Mouse (Mus musculus): ENCODE measurements around the gene Zfp592. TPM values are rescaled to one million over a fixed set of nuclear protein-coding genes. Genes with fewer than 3 reads are reported as not detected.

Gene Zfp592
- total and polyA plus RNA-seq, 3 experiments, result 11.0 to 17.1 (median 16.1) TPM

DNA sequence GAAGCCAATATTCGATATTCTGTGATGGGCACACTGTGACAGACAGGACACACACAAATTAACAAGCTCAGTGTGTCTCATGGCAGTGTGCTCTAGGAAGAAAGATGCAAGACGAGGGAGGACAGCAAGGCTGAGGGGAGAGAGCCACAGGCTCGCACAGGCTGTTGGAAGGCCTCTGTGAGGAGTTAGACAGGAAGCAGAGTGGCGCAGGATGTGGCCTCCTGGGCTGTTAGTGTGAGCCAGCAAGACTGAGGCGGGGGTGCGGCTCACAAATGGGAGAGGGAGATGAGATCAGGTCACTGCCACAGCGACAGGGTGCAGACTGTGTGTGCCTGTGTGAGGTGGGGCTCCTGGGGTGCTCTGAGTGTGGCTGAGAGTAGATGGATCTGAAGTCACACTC is 81.8 kb downstream of the Zfp592 start:
- peak overlapping the region; percentile 23; the same call in 1 of the 2 replicates for H3K27ac ChIP-seq

DNA sequence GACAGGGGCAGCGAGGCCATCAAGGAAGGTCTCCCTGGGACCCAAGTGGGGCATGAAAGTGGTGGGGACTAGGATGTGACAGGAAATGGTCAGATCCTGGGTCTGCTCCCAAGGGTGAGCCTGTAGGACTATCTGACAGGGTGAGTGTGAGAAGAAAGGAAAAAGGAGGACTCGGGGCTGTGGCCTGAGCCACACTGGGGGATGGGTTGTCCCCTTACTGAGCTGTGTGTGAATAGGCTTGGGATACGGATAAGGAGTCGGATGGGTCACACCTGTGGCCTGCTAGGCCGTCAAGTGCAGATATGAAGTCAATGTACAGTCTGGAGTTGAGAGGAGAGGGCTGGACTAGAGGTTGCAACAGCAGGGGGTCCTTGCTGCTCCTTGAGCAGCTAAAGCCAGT is 82.3 kb downstream of the Zfp592 start:
- intact Hi-C loops (cut with DNase I), result no loop called here
- WGBS, result 75% methylated on average over 5 of the region's 5 CpGs
- no peak overlapping the region for H3K9ac ChIP-seq (ENCODE audit: low read depth, low read length)

More for the DNA sequence above, 81.8 kb downstream of the Zfp592 start:
- Histone ChIP-seq H3K9ac (ENCODE audit: low read depth, low read length) (no peak overlapping the region), H3K4me1 (ENCODE audit: control insufficient read depth, insufficient read depth, low read length) (peaks cover 15% of the 10 kb centered on the region), H3K27me3 (ENCODE audit: control insufficient read depth, insufficient read depth, low read length) (no peaks in the 10 kb centered on the region), H3K4me3 (no peak overlapping the region), H3K36me3 (ENCODE audit: control insufficient read depth, insufficient read depth, low read length) (peaks cover 5% of the 10 kb centered on the region; the same call in 1 of the 2 replicates), H3K79me2 (replicated peaks; ENCODE audit: control insufficient read depth, insufficient read depth, low read length) (no peaks in the 10 kb centered on the region)
- 21% methylated on average over 7 of the region's 7 CpGs for WGBS
- TF ChIP-seq EP300 (IDR thresholded peaks at IDR 0.05; ENCODE audit: insufficient read depth, low read depth, low read length) (no peak), CTCF (IDR thresholded peaks at IDR 0.05) (no peak), POLR2A (IDR thresholded peaks at IDR 0.05; ENCODE audit: insufficient read depth, low read depth, low read length) (no peak)
- DNase-seq, result no peak
- intact Hi-C loops (cut with DNase I), result no loop called here

GRCm38 (mm10) chr7:81077009-81077408 is 83.5 kb downstream of the Zfp592 start:
- DNase-seq, result peak; percentile 61 to 81
- TF ChIP-seq CTCF (IDR thresholded peaks at IDR 0.05) (no peak), POLR2A (IDR thresholded peaks at IDR 0.05; ENCODE audit: insufficient read depth, low read depth, low read length) (0 out of 2 replicates have a peak, but pooled peaks have one; percentile 30), EP300 (IDR thresholded peaks at IDR 0.05; ENCODE audit: insufficient read depth, low read depth, low read length) (peak; percentile 83)
- 46% methylated on average over 6 of the region's 6 CpGs for WGBS
- Histone ChIP-seq H3K4me1 (ENCODE audit: control insufficient read depth, insufficient read depth, low read length) (peaks cover 19% of the 10 kb centered on the region), H3K27me3 (ENCODE audit: control insufficient read depth, insufficient read depth, low read length) (no peaks in the 10 kb centered on the region), H3K27ac (peak overlapping the region; percentile 79), H3K79me2 (replicated peaks; ENCODE audit: control insufficient read depth, insufficient read depth, low read length) (no peaks in the 10 kb centered on the region), H3K36me3 (ENCODE audit: control insufficient read depth, insufficient read depth, low read length) (peaks cover 5% of the 10 kb centered on the region; the same call in 1 of the 2 replicates), H3K9ac (ENCODE audit: low read depth, low read length) (peak overlapping the region; percentile 4; the same call in 1 of the 2 replicates), H3K4me3 (no peak overlapping the region)
- intact Hi-C loops (cut with DNase I), result no loop called here

More for the DNA sequence above, 82.3 kb downstream of the Zfp592 start:
- Histone ChIP-seq H3K79me2 (replicated peaks; ENCODE audit: control insufficient read depth, insufficient read depth, low read length) (no peaks in the 10 kb centered on the region), H3K27ac (peak overlapping the region; percentile 79), H3K36me3 (ENCODE audit: control insufficient read depth, insufficient read depth, low read length) (peaks cover 5% of the 10 kb centered on the region; the same call in 1 of the 2 replicates), H3K27me3 (ENCODE audit: control insufficient read depth, insufficient read depth, low read length) (no peaks in the 10 kb centered on the region), H3K4me3 (no peak overlapping the region), H3K4me1 (ENCODE audit: control insufficient read depth, insufficient read depth, low read length) (peaks cover 18% of the 10 kb centered on the region)
- TF ChIP-seq EP300 (IDR thresholded peaks at IDR 0.05; ENCODE audit: insufficient read depth, low read depth, low read length) (no peak), CTCF (IDR thresholded peaks at IDR 0.05) (no peak), POLR2A (IDR thresholded peaks at IDR 0.05; ENCODE audit: insufficient read depth, low read depth, low read length) (no peak)
- no peak for DNase-seq

DNA sequence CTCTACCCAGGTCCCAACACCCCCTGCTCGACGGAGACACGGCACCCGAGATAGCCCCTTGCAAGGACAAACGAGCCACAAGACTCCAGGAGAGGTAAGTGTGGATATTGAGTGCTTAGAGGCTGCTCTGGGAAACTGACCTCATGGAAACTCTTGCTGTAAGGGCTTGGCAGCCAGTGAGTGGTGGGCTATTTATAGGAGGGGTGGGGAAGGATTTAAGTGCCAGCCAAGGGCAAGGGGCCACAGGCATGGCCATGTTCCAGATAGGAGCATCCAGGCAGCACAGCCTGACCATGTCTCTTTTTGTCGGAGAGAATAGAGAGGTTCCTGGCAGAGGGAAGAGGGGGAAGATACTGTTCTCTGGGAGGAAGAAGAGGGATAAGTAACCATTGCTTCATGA is 85.3 kb downstream of the Zfp592 start:
- TF ChIP-seq EP300 (IDR thresholded peaks at IDR 0.05; ENCODE audit: insufficient read depth, low read depth, low read length), result peak; percentile 56; the same call in 1 of the 2 replicates
- no peak; the same call in 1 of the 2 replicates for TF ChIP-seq POLR2A (IDR thresholded peaks at IDR 0.05; ENCODE audit: insufficient read depth, low read depth, low read length)
- Histone ChIP-seq H3K4me3 (no peak overlapping the region), H3K9ac (ENCODE audit: low read depth, low read length) (no peak overlapping the region), H3K36me3 (ENCODE audit: control insufficient read depth, insufficient read depth, low read length) (peaks cover 5% of the 10 kb centered on the region; the same call in 1 of the 2 replicates), H3K27ac (peak overlapping the region; percentile 79), H3K27me3 (ENCODE audit: control insufficient read depth, insufficient read depth, low read length) (no peaks in the 10 kb centered on the region), H3K79me2 (replicated peaks; ENCODE audit: control insufficient read depth, insufficient read depth, low read length) (no peaks in the 10 kb centered on the region), H3K4me1 (ENCODE audit: control insufficient read depth, insufficient read depth, low read length) (peaks cover 15% of the 10 kb centered on the region)
- peak; percentile 54 to 70 for DNase-seq
- intact Hi-C loops (cut with DNase I), result no loop called here
- 22% methylated on average over 6 of the region's 6 CpGs for WGBS

DNA sequence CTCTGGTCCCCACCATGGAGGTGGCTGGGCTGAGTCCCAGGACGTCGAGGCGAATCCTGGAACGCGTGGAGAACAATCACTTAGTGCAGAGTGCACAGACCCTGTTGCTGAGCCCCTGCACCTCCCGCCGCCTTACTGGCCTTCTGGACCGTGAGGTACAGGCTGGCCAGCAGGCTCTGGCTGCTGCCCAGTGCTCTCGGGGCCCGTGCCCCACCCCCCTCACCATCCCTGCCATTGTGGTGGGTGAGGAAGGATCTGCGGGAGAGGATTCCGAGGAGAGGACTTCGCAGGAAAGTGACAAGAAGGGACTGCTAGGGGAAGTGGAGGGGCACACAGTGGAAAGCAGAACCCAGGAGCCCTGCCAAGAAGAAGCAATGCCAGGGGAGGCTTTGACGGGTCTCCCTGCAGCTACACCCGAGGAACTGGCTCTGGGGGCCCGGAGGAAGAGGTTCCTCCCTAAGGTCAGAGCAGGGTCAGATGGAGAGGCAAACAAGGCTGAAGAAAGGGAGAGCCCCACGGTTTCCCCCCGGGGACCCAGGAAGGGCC is 100.0 kb downstream of the Zfp592 start:
- H3K27me3 ChIP-seq (ENCODE audit: control insufficient read depth, insufficient read depth, low read length), result no peaks in the 10 kb centered on the region
- H3K4me3 ChIP-seq, result no peak overlapping the region
- TF ChIP-seq CTCF (IDR thresholded peaks at IDR 0.05) (no peak), POLR2A (IDR thresholded peaks at IDR 0.05; ENCODE audit: insufficient read depth, low read depth, low read length) (no peak), EP300 (IDR thresholded peaks at IDR 0.05; ENCODE audit: insufficient read depth, low read depth, low read length) (no peak)
- 41% methylated on average over 18 of the region's 18 CpGs for WGBS
- no peaks in the 10 kb centered on the region for H3K36me3 ChIP-seq (ENCODE audit: control insufficient read depth, insufficient read depth, low read length)
- H3K4me1 ChIP-seq (ENCODE audit: control insufficient read depth, insufficient read depth, low read length), result no peaks in the 10 kb centered on the region
- no peaks in the 10 kb centered on the region for H3K79me2 ChIP-seq (replicated peaks; ENCODE audit: control insufficient read depth, insufficient read depth, low read length)
- no peak overlapping the region for H3K9ac ChIP-seq (ENCODE audit: low read depth, low read length)
- no peak for DNase-seq
- intact Hi-C loops (cut with DNase I), result no loop called here
- no peak overlapping the region for H3K27ac ChIP-seq

DNA sequence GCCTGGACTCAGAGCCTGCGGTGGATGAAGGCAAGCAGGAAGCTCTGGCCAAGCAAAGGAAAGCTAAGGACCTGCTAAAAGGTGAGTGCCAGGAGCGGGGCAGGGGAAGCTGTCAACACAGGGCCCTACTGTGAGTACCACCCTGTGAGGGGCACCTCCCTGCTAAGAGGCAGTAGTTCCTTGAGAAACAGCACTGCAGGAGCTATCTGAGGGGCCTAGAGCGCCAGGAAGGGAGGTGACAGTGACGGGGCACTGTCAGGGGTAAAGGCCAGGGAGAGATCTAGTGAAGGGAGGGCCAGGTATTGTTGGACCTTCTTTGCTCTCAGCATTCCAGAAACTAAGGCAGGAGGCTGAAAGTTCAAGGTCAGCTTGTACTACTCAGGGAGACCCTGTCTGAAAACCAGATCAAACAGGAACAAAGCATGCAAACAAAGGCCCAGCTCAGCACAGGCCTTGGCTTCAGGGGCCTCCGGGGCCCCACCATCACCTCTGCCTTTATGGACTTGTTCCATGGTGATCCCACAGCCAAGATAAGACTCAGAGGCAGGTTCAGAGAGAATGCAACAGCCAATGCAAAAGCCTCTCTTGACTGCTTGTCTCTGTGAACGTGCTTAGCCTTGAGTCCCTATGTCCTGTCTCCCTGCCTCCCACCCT is 100.8 kb downstream of the Zfp592 start:
- Histone ChIP-seq H3K79me2 (replicated peaks; ENCODE audit: control insufficient read depth, insufficient read depth, low read length) (no peaks in the 10 kb centered on the region), H3K9ac (ENCODE audit: low read depth, low read length) (no peak overlapping the region), H3K27me3 (ENCODE audit: control insufficient read depth, insufficient read depth, low read length) (no peaks in the 10 kb centered on the region), H3K4me1 (ENCODE audit: control insufficient read depth, insufficient read depth, low read length) (no peaks in the 10 kb centered on the region), H3K4me3 (no peak overlapping the region), H3K36me3 (ENCODE audit: control insufficient read depth, insufficient read depth, low read length) (no peaks in the 10 kb centered on the region), H3K27ac (no peak overlapping the region)
- no peak for DNase-seq
- intact Hi-C loops (cut with DNase I), result no loop called here
- WGBS, result 71% methylated on average over 6 of the region's 6 CpGs
- no peak for TF ChIP-seq EP300 (IDR thresholded peaks at IDR 0.05; ENCODE audit: insufficient read depth, low read depth, low read length)

Other genes starting within 250 kb of the Zfp592 start
- 10 to 100 TPM; 33.5 to 35.8 TPM for gene Iqgap1, start 167.7 kb upstream of the Zfp592 start, total RNA-seq (2021)
- 34.8 and 47.5 TPM in 2 replicates for gene Iqgap1, start 167.7 kb upstream of the Zfp592 start, polyA plus RNA-seq (2012; rRNA removed)
- gene Zscan2, start 132.8 kb upstream of the Zfp592 start, total RNA-seq (2021), result 1 to 10 TPM; 5.7 to 6.3 TPM
- 3.0 and 4.0 TPM in 2 replicates for gene Zscan2, start 132.8 kb upstream of the Zfp592 start, polyA plus RNA-seq (2012; rRNA removed)
- gene Wdr73, start 92.4 kb upstream of the Zfp592 start, total RNA-seq (2021), result 1 to 10 TPM; 4.3 to 7.2 TPM
- 7.7 and 10.7 TPM in 2 replicates for gene Wdr73, start 92.4 kb upstream of the Zfp592 start, polyA plus RNA-seq (2012; rRNA removed)
- gene Nmb, start 88.6 kb upstream of the Zfp592 start, total RNA-seq (2021), result 1 to 10 TPM; 7.5 to 9.8 TPM
- 4.2 and 4.9 TPM in 2 replicates for gene Nmb, start 88.6 kb upstream of the Zfp592 start, polyA plus RNA-seq (2012; rRNA removed)
- gene Sec11a, start 45.9 kb upstream of the Zfp592 start, total RNA-seq (2021), result 10 to 100 TPM; 41.6 to 43.4 TPM
- 37.3 and 64.8 TPM in 2 replicates for gene Sec11a, start 45.9 kb upstream of the Zfp592 start, polyA plus RNA-seq (2012; rRNA removed)
- gene Alpk3, start 63.9 kb downstream of the Zfp592 start, total RNA-seq (2021), result 100 to 1,000 TPM; 117 to 137 TPM
- gene Alpk3, start 63.9 kb downstream of the Zfp592 start, polyA plus RNA-seq (2012; rRNA removed), result 32.3 and 32.4 TPM in 2 replicates
- under 1 TPM; 0.18 to 0.20 TPM for gene Slc28a1, start 121.1 kb downstream of the Zfp592 start, total RNA-seq (2021)
- gene Slc28a1, start 121.1 kb downstream of the Zfp592 start, polyA plus RNA-seq (2012; rRNA removed), result 0.08 and 0.20 TPM in 2 replicates
- 10 to 100 TPM; 12.2 to 13.0 TPM for gene Pde8a, start 219.9 kb downstream of the Zfp592 start, total RNA-seq (2021)
- gene Pde8a, start 219.9 kb downstream of the Zfp592 start, polyA plus RNA-seq (2012; rRNA removed), result 7.8 and 13.6 TPM in 2 replicates

All from heart, adult 2 months (tissue).